Mouse (Mus musculus) forebrain, postnatal 0 days (tissue): ENCODE results near the gene Fignl1. TPM values are rescaled to one million over a fixed set of nuclear protein-coding genes. Genes with fewer than 3 reads are reported as not detected.
A peak's percentile ranks its signal among the peaks of the same experiment; 100 is the strongest.

Experiments used
- ATAC-seq: fragments of 200-750 bp; cut with Nextera tagmentation; 2 replicates; pipeline ENCODE4 v1.8.0; 2017; ENCODE audit warnings: mild to moderate bottlenecking, moderate library complexity
- DNase-seq: peaks from one replicate; pipeline ENCODE4 v3.0.0-alpha.2; 2015
- H3K27ac ChIP-seq: fragments of 300-500 bp; sonication (generic); 2 replicates; pipeline ENCODE4 v1.5.1; 2014; ENCODE audit warnings: low read depth, mild to moderate bottlenecking, antibody characterized with exemption, low read length, moderate library complexity, mixed read lengths
- H3K27me3 ChIP-seq: fragments of 300-500 bp; sonication (generic); 2 replicates; pipeline ENCODE4 v1.6.1; 2014; ENCODE audit warnings: mild to moderate bottlenecking, low read length, mixed read lengths; ENCODE audit not compliant: insufficient read depth
- H3K36me3 ChIP-seq: fragments of 300-500 bp; sonication (generic); 2 replicates; pipeline ENCODE4 v1.6.1; 2014; ENCODE audit warnings: mild to moderate bottlenecking, moderate library complexity; ENCODE audit not compliant: insufficient read depth
- H3K4me1 ChIP-seq: fragments of 300-500 bp; sonication (generic); 2 replicates; pipeline ENCODE4 v1.6.1; 2014; ENCODE audit warnings: antibody characterized with exemption; ENCODE audit not compliant: insufficient read depth
- H3K4me2 ChIP-seq: fragments of 300-500 bp; sonication (generic); 2 replicates; pipeline ENCODE4 v1.6.1; 2014; ENCODE audit warnings: low read depth, mild to moderate bottlenecking, moderate library complexity
- H3K4me3 ChIP-seq: fragments of 300-500 bp; sonication (generic); 2 replicates; pipeline ENCODE4 v1.5.1; 2014; ENCODE audit warnings: low read depth, low read length, mixed read lengths
- H3K9ac ChIP-seq: fragments of 300-500 bp; sonication (generic); 2 replicates; pipeline ENCODE4 v1.6.1; 2014; ENCODE audit warnings: mild to moderate bottlenecking
- H3K9me3 ChIP-seq: fragments of 300-500 bp; sonication (generic); 2 replicates; pipeline ENCODE4 v1.6.1; 2016; ENCODE audit warnings: low read length
- CTCF ChIP-seq: sonication (generic); IDR thresholded peaks from 2 replicates; pipeline ENCODE4 v1.5.1; 2016; ENCODE audit warnings: antibody characterized with exemption, control low read depth, low read depth
- WGBS: fragments of 180-500 bp; shearing (Covaris S2); extraction: QIAGEN DNeasy Blood & Tissue Kit; methylation state at CpG from one replicate; pipeline ENCODE4 v1.1.7; 2014; 5-methylcytosine and 5-hydroxymethylcytosine counted together
- polyA plus RNA-seq: library from polyadenylated mRNA; unstranded; fragments of >200 nt; fragmentation: Nextera tagmentation; extraction: Ambion mirVana; gene quantifications from 2 replicates; pipeline ENCODE4 v1.2.1, GENCODE M21; 2015
- total RNA-seq: library from RNA; depleted of rRNA; stranded (reverse); fragments of >200 nt; gene quantifications from 2 replicates; pipeline ENCODE4 v1.2.3, GENCODE M21; 2014

Gene Fignl1
- total and polyA plus RNA-seq, 2 experiments from 2014 or later, result 4.9 to 7.8 TPM

DNA sequence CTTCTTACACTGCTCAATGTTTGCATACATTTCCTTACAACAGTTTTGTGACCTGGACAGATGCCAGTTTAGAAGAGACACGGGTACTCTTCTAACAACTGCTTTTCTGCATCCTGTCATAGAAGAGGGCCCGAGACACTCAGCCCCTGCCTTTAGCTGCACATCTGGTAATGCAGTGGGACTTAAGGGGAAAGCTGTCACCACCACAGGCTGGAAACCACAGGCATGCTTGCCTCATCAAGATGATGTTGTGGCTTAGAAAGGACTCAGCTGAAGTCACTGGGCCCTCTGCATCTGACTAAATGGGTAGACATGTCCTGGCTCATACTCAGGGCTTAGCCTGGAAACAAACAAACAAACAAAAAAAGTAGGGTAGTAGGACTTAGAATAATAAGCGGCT is 12.0 kb upstream of the Fignl1 start:
- Histone ChIP-seq H3K9me3 (no peaks in the 10 kb centered on the region), H3K4me2 (no peak overlapping the region), H3K4me1 (peaks cover 9% of the 10 kb centered on the region), H3K27ac (no peak overlapping the region), H3K4me3 (no peak overlapping the region), H3K27me3 (no peaks in the 10 kb centered on the region), H3K9ac (no peak overlapping the region), H3K36me3 (no peaks in the 10 kb centered on the region)
- no peak for DNase-seq
- 67% methylated on average over 3 of the region's 3 CpGs for WGBS
- ATAC-seq, result no peak
- TF ChIP-seq CTCF, result no peak

DNA sequence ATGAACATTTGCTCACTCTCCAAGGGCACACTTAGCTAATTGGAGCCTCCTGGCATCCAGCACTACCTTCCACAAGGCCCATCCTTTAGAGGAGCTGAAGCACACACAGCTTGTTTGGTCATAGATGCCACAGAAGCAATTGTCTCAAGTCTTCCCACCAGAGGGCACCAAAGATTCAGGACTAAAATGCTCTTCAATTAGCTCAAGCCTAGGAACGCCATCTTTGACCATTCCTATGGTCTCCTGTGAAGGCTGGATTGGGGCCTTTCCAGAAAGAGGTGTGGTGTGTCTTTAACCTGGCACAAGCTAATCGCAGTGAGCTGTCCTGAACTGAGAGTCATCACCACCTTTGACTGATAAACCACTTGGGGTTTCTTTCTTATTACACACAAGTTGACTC is 11.5 kb upstream of the Fignl1 start:
- H3K27me3 ChIP-seq, result no peaks in the 10 kb centered on the region
- no peak overlapping the region for H3K4me3 ChIP-seq
- DNase-seq (peak; percentile 95), ATAC-seq (peak; percentile 67)
- no peaks in the 10 kb centered on the region for H3K36me3 ChIP-seq
- WGBS, result 4% methylated on average over 2 of the region's 2 CpGs
- H3K27ac ChIP-seq, result no peak overlapping the region
- H3K4me2 ChIP-seq, result no peak overlapping the region
- no peak overlapping the region for H3K9ac ChIP-seq
- H3K9me3 ChIP-seq, result no peaks in the 10 kb centered on the region
- H3K4me1 ChIP-seq, result peaks cover 9% of the 10 kb centered on the region
- peak; percentile 95 for TF ChIP-seq CTCF

DNA sequence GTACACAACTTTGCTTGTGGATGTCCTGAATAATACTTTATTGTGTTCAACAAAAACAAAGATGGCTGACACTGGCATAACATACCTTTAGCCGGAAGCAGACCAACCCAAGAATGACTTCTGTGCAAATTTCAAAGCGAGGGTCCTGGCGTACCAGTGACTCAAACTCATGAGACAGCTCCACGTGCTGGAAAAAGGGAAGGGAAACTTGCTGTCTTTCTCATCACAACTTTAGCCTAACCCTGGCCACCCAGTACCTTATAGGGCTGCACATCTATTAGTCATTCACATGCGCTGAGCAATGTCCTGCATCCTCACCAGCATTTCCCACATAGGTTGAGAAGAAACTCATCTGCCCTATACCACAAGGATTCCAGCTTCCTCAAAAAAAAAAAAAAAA is 10.4 kb upstream of the Fignl1 start:
- WGBS, result 91% methylated on average over 5 of the region's 5 CpGs
- TF ChIP-seq CTCF, result no peak
- ATAC-seq, result no peak

DNA sequence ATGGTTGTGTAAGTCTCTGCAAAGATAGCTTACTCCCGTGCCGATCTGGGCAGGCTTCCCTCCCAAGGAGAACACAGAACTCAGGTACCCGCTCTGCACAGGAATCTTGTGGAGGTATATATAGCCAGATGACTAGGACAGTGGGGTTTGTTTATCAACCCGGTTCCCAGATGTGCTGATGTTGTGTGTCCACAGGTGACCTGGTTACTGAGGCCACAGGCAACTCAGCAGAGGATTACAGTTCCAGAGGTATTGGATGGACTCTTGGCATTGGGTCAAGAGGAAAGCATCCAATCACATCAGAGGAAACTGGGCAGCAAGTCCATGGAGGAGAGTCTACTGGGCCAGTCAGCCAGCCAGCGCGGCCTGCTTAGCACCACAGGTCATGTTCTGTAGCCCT is 10.0 kb upstream of the Fignl1 start:
- Histone ChIP-seq H3K36me3 (no peaks in the 10 kb centered on the region), H3K27me3 (no peaks in the 10 kb centered on the region), H3K9ac (no peak overlapping the region), H3K4me3 (no peak overlapping the region), H3K9me3 (no peaks in the 10 kb centered on the region), H3K27ac (no peak overlapping the region), H3K4me2 (no peak overlapping the region), H3K4me1 (peaks cover 9% of the 10 kb centered on the region)
- DNase-seq, result no peak
- TF ChIP-seq CTCF, result no peak
- ATAC-seq, result no peak
- 94% methylated on average over 6 of the region's 6 CpGs for WGBS

More for the DNA sequence above, 10.4 kb upstream of the Fignl1 start:
- Histone ChIP-seq H3K4me2 (no peak overlapping the region), H3K36me3 (no peaks in the 10 kb centered on the region), H3K4me3 (no peak overlapping the region), H3K9ac (no peak overlapping the region), H3K27me3 (no peaks in the 10 kb centered on the region), H3K9me3 (no peaks in the 10 kb centered on the region), H3K4me1 (peaks cover 9% of the 10 kb centered on the region), H3K27ac (no peak overlapping the region)
- DNase-seq, result no peak

DNA sequence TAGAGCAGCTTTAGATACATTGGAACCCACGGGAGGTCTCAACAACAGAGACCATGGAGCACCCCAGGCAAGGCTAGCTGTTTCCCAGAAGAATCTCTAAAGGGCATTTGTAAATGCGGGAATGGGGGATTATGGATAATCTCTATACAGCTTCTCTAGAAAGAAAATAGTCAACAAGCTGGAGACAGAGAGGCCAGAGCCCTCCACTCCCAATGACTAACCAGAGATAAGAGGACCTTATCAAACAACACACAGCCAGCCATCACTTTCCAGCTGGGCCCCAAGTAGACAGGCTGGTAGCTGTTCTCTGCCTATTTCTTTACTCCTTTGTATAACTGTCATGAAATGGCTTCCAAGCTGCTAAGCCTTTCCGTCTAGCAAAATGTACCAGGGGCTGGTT is 7.0 kb upstream of the Fignl1 start:
- DNase-seq (no peak), ATAC-seq (no peak)
- Histone ChIP-seq H3K4me3 (no peak overlapping the region), H3K27me3 (no peaks in the 10 kb centered on the region), H3K4me1 (peaks cover 3% of the 10 kb centered on the region; the same call in 1 of the 2 replicates), H3K9ac (no peak overlapping the region), H3K27ac (no peak overlapping the region), H3K4me2 (no peak overlapping the region), H3K36me3 (no peaks in the 10 kb centered on the region), H3K9me3 (no peaks in the 10 kb centered on the region)
- TF ChIP-seq CTCF, result no peak
- WGBS, result 65% methylated on average over 3 of the region's 3 CpGs

DNA sequence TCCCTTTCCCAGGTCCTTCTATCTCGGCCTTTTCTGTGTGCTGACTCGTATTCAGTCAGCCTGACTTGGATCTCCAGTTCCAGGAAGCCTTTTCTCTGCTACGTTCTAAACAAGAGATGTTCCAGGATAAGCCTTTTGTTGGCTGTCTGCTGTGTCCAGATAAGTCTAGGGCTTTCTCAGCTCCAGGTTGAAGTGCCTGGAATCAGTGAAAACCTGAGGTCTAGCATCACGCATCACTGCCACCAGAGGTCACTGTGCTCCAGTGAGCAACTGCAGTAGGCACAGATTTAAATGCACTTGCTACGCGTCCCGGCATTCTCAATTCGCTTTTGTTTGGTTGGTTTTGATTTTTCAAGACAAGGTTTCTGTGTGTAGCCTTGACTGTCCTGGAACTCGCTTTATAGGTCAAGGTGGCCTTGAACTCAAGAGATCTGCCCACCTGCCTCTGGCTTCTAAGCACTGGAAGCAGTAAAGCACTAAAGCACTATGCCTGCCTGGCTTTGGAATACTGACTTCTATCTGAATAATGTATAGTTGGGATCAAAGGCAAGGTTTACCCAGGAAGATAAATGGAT is 3.2 kb upstream of the Fignl1 start:
- Histone ChIP-seq H3K27me3 (no peaks in the 10 kb centered on the region), H3K4me2 (peak overlapping the region; percentile 27; the same call in 1 of the 2 replicates), H3K36me3 (no peaks in the 10 kb centered on the region), H3K9ac (no peak overlapping the region), H3K4me3 (no peak overlapping the region), H3K27ac (no peak overlapping the region), H3K9me3 (no peaks in the 10 kb centered on the region), H3K4me1 (no peaks in the 10 kb centered on the region)
- ATAC-seq (peak; percentile 32), DNase-seq (peak; percentile 89)
- TF ChIP-seq CTCF, result peak; percentile 95
- 21% methylated on average over 9 of the region's 9 CpGs for WGBS

DNA sequence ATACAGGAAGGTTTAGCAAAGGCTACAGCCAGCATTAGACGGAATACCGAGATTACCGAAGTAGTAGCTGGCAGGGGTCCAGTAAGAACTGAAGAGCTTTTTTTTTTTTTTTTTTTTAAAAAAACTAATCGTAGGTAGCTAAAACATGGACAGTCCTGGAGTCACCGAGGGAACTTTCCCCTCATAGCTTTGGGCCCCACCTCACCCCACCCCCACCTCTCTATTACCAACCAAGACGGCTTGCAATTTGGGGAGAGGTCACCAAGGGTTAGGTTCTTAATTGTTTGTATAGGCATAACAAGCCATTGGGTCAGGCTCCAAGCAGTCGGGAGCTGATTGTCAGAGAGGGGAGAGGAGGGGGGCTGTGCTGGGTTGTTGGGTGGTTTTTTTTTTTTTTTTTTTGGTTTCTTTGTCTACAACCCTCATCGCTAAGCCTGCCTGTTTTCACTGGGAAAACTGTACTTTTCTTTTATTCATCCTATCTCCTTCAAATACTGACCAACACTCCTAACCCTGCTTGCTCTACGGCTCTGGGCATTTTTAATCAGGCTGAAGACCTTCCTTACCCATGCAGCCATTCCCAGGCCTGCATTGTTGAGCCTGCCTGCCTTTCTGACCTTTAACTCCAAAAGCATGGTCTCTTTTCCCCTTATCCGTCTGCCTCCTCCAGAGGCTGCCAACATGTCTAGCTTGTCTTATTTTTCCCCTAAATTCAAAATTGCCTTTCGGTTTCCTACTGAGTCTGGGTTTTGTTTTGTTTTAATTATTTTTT is 828 bp upstream of the Fignl1 start:
- Histone ChIP-seq H3K36me3 (no peaks in the 10 kb centered on the region), H3K4me2 (peak overlapping the region; percentile 92), H3K4me1 (no peaks in the 10 kb centered on the region), H3K9ac (peak overlapping the region; percentile 92), H3K9me3 (no peaks in the 10 kb centered on the region), H3K4me3 (peak overlapping the region; percentile 67), H3K27me3 (no peaks in the 10 kb centered on the region), H3K27ac (peak overlapping the region; percentile 93)
- ATAC-seq (peak; percentile 7; the same call in 1 of the 2 replicates), DNase-seq (no peak)
- no peak for TF ChIP-seq CTCF
- 4% methylated on average over 11 of the region's 11 CpGs for WGBS
